Mouse (Mus musculus): ENCODE data around the gene Gpsm1. TPM values are rescaled to one million over a fixed set of nuclear protein-coding genes. Genes with fewer than 3 reads are reported as not detected.

Gene Gpsm1
- 10 to 100 TPM in 1 of 2 experiments, 1 to 10 TPM in 1; 9.4 to 14.9 TPM for total RNA-seq (2021)
- 20.0 and 24.1 TPM in 2 replicates for polyA plus RNA-seq (2012; rRNA removed)
- long read RNA-seq, transcript Gpsm1-202 (14 exons, 3,384 nt): major isoform, 5 of 8 reads
- long read RNA-seq, partial matches to known transcripts: 1 of 8 reads
- long read RNA-seq, other reads (novel, unspliced or antisense): 1 of 8 reads

GRCm38 (mm10) chr2:26315072-26315924, at the start of gene Gpsm1:
Gene Gpsm1, plus strand, starts transcription at chr2:26315515.
- peak; percentile 90 for DNase-seq

GRCm38 (mm10) chr2:26266066-26266742, 49.1 kb upstream of the Gpsm1 start:
- DNase-seq: no peak

- peak; percentile 77 for DNase-seq
Measured at GRCm38 (mm10) chr2:26268216-26268615, 47.1 kb upstream of the Gpsm1 start.

GRCm38 (mm10) chr2:26273611-26274010, 41.7 kb upstream of the Gpsm1 start:
- DNase-seq: peak; percentile 47

- no peak for DNase-seq
Measured at GRCm38 (mm10) chr2:26279712-26280111, 35.6 kb upstream of the Gpsm1 start.

GRCm38 (mm10) chr2:26280594-26280993, 34.7 kb upstream of the Gpsm1 start:
- DNase-seq: no peak

GRCm38 (mm10) chr2:26285804-26286203, 29.5 kb upstream of the Gpsm1 start:
- DNase-seq: peak; percentile 40

GRCm38 (mm10) chr2:26286391-26286790, 28.9 kb upstream of the Gpsm1 start:
- no peak for DNase-seq

GRCm38 (mm10) chr2:26290133-26290532, 25.2 kb upstream of the Gpsm1 start:
- DNase-seq: no peak

GRCm38 (mm10) chr2:26294457-26294856, 20.9 kb upstream of the Gpsm1 start, which contains the start of gene Ccdc187:
Gene Ccdc187, minus strand, starts transcription at chr2:26294557.
- no peak for DNase-seq

- DNase-seq: no peak
Measured at GRCm38 (mm10) chr2:26296606-26297195, 18.6 kb upstream of the Gpsm1 start.

- peak; percentile 59 for DNase-seq
Measured at GRCm38 (mm10) chr2:26298208-26298855, 17.0 kb upstream of the Gpsm1 start.

GRCm38 (mm10) chr2:26298856-26299230, 16.5 kb upstream of the Gpsm1 start:
- no peak for DNase-seq

- no peak for DNase-seq
Measured at GRCm38 (mm10) chr2:26299336-26299735, 16.0 kb upstream of the Gpsm1 start.

GRCm38 (mm10) chr2:26300161-26300807, 15.0 kb upstream of the Gpsm1 start:
- peak; percentile 85 for DNase-seq

GRCm38 (mm10) chr2:26300808-26301174, 14.5 kb upstream of the Gpsm1 start:
- peak; percentile 86 for DNase-seq

- no peak for DNase-seq
Measured at GRCm38 (mm10) chr2:26302005-26302503, 13.3 kb upstream of the Gpsm1 start.

GRCm38 (mm10) chr2:26304711-26305110, 10.6 kb upstream of the Gpsm1 start:
- DNase-seq: no peak

- DNase-seq: no peak
Measured at GRCm38 (mm10) chr2:26305555-26305954, 9.8 kb upstream of the Gpsm1 start.

GRCm38 (mm10) chr2:26306702-26307101, 8.6 kb upstream of the Gpsm1 start:
- DNase-seq: no peak

GRCm38 (mm10) chr2:26309739-26310138, 5.6 kb upstream of the Gpsm1 start:
- no peak for DNase-seq
